Mouse (Mus musculus) cerebellum, adult 18-20 months (tissue): ENCODE data around the gene Fkbp6.
A peak's percentile ranks its signal among the peaks of the same experiment; 100 is the strongest.

Experiments
- DNase-seq, 2 experiments: peaks; one replicate each; pipeline ENCODE4 v3.0.0; 2021

Gene Fkbp6

DNA sequence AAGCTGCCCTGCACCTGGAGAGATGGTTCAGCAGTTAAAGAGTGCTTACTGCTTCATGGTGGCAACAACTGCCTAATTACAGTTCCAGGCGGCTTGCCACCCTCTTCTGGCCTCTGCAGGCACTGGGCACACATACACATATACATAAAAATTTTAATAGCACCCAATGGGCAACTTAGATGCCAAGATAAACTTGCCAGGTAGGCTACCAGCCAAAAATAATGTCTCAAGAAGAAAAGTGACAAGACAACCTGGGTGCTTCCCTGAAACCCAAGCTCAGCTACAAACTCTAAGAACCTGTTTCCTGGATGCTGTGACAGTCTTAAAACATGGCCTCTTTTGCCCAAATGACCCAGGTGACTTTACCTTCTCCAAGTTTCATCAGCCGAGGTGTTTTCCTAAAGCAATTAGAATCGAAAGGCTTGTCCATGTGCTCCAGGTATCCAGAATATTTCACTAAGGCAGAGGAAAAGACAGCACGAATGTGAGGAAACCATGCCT, 2.3 kb downstream of the Fkbp6 start:
- DNase-seq, result no peak

GRCm38 (mm10) chr5:135346430-135346829, 3.4 kb downstream of the Fkbp6 start:
- no peak for DNase-seq

DNA sequence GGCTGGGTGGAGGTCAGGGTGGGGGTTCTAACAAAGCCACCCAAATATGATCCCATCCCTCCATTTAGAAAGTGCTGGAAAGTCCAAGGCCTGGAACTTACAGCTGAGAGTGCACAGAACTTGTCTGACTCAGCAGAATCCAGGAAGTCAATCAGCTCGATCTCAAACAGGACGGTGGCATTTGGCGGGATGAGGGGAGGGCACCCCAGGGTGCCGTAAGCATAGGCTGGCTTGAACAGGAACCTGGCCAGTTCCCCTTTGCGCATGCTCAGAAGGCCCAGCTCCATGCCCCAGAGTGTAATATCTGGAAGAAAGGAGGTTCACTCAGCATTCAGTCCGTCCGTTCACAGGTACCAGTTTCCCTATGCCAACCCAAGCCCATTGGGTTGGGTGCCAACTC, 3.9 kb downstream of the Fkbp6 start:
- DNase-seq, result no peak

DNA sequence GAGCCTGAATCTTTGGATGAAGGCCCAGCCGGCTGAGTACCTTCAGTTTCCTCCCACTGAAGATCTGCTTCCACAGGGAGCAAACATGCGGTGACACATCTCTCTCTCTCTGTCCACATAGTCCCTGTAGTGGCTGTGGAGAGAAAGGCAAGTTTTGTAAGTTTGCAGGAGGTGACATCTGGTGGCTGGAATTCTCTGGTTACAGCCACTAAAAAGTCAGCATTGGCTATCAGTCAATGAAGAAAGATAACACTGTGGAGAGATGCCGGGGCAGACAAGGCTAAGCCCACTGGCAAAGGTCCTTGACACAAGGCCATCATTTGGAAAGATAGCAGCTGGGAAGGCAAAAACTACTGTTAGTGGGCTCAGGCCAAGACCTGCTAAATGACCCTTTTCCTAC, 12.3 kb downstream of the Fkbp6 start:
- DNase-seq, result no peak

- DNase-seq, result no peak
Measured at GRCm38 (mm10) chr5:135331161-135331560, 18.7 kb downstream of the Fkbp6 start.

- no peak for DNase-seq
Measured at GRCm38 (mm10) chr5:135330201-135330600, 19.6 kb downstream of the Fkbp6 start.

DNA sequence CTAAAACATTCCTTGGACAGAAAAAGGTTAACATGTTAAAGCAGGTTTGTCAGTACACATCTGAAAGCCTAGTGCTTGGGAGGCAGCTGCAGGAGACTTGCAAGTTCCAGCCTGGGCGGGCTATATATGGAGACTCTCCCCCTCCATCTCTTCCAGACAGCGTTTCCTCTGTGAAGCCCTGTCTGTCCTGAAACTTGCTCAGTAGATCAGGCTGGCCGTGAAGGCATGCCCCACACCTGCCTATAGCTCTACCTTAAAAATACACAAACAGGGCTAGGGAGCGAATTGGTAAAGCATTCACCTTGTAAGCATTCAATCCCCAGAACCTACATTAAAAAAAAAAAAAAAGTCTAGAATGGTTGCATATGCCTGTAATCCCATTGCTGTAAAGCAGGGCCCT, 20.4 kb downstream of the Fkbp6 start:
- DNase-seq, result no peak

DNA sequence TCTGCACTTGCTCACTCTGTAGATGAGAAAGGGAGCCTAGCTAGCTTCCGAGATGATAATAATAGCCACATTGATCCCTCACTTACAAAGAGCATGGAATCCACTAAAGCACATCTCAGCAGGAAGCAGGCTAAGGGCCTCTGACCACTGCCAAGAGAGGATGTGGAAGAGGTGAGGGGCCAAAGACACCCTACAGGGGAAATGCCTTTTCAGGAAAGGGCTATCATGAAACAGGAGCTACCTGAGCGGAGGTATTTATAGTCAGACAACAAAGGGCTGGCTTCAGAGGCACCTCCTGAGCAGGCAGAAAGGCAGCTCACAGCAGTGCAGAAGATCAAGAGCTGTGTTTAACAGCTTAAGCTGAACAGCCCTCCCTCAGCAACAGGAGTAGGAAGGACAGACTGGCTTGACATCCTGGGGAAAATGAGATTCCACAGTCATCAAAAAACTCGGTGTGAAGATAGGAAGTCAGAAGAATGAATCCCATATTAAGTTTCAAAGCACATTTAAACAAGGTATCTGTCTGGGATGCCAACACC, 23.7 kb downstream of the Fkbp6 start:
- no peak for DNase-seq

- DNase-seq, result no peak
Measured at GRCm38 (mm10) chr5:135322197-135322596, 27.6 kb downstream of the Fkbp6 start.

DNA sequence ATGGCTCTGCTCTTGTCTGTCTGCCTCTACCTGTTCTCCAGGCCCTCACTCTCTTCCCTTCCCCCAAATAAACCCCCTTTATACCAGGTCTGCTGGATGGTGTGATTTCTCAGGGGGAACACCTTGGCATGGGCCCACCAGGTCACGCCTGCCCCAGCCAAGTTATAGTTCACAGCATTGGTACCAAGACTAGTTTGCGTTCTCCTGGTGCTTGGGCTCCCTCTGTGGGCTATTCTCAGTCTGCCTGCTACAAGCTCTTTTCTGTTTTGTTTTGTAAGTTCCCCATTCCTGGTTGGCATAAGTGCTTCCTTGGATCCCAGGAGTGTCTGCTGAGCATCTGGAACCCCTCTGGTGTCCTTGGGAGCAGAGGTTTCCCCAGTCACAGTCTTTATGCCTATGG, 30.0 kb downstream of the Fkbp6 start:
- DNase-seq, result no peak

DNA sequence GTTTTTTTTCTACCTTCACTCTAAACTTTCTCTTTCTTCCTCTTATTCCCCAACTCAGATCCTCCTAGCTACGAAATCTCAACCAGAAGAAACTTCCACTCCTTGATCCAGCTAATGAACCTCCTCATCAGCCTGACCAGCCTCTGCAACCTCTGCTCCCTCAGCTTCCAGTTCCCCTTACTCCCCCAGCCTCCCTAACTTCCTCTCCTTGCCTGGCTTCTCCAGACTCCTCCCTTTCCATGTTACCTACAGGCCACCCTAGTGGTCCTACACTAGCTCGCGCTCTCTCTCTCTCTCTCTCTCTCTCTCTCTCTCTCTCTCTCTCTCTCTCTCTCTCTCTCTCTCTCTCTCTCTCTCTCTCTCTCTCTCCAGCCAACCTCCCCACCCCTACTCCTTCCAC, 33.7 kb downstream of the Fkbp6 start:
- DNase-seq, result no peak

GRCm38 (mm10) chr5:135306321-135306965, 43.4 kb downstream of the Fkbp6 start:
- DNase-seq, result no peak

GRCm38 (mm10) chr5:135302454-135302853, 47.4 kb downstream of the Fkbp6 start:
- no peak for DNase-seq

- no peak for DNase-seq
Measured at GRCm38 (mm10) chr5:135301916-135302315, 47.9 kb downstream of the Fkbp6 start.

GRCm38 (mm10) chr5:135292001-135292400, 57.8 kb downstream of the Fkbp6 start:
- DNase-seq, result no peak

- DNase-seq, result no peak
Measured at GRCm38 (mm10) chr5:135291193-135291592, 58.7 kb downstream of the Fkbp6 start.

- DNase-seq, result no peak
Measured at GRCm38 (mm10) chr5:135290703-135291102, 59.1 kb downstream of the Fkbp6 start.

GRCm38 (mm10) chr5:135286926-135287325, 62.9 kb downstream of the Fkbp6 start:
- DNase-seq, result no peak

DNA sequence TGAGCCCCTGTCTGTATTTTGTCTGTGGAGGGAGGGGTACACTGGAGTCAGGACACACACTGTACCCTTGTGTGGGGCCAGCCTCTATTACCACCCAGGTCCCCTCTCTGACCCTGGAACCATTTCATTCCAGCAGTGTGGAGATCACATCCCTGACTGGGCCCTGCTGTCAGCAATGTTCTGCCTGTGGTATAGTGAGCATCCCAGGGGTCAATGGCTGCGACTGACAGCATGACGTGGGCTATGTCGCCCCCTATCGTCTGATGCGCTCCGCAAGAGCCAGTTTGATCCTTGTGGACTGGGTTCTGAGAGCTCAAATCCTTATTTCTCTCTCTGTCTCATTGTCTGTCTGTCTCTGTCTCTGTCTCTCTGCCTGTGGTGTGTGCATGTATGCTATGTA, 63.7 kb downstream of the Fkbp6 start:
- peak; percentile 59 to 73 for DNase-seq

DNA sequence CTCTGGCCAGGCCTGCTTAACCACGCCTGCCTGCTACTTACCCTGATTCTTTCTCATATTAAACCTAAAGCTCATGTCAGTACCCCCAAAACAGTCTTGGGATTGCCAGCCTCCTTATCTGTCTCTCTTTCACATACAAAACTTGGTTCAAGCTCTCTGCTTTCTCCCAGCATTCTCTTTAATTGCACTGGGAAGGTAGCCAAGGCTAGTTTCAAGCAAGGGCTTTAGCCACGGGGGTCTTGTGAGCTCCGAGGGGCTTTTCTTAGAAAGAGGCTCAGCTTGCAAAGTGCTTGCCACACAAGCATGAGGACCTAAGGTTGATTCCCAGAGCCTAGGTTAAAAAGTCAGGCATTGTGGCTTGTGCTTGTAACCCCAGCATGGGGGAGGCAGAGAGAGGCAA, 64.6 kb downstream of the Fkbp6 start:
- no peak for DNase-seq

DNA sequence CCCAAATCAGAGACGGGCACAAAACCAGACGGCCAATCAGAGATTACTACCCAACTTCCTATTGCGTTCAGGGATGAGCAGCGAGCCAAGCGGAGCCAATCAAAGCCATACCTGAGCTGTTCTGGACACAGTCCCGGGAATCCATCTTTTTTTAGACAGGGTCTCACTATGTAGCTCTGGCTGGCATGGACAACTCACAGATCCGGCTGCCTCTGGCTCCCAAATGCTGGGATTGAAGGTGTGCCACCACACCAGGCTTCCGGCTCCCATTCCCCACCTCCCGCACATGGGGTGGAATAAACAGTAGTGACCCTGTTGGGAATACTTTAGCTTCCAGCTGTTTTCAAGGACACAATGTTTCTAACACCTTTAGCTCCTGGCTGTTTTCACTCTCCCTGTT, 69.6 kb downstream of the Fkbp6 start:
- no peak for DNase-seq

DNA sequence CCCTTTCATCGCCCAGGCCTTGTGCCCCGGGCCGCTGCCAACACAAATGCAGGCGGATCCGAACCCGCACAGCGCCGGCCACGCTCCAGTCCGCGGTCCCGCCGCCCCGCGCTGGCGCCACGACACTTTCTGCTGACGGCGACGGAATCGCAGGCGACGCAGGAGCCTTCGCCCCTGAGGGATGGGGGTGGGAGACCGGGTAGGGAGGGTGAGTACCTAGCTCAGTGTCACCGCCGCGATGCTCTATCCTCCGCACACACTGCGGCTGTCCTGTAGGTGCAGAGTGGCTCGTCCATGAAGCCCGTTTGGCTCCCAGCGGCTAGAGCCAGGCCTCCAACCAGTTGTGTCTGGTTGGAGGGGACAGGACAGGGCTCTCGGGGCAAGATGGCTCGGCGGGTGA, 73.2 kb downstream of the Fkbp6 start:
- no peak for DNase-seq

DNA sequence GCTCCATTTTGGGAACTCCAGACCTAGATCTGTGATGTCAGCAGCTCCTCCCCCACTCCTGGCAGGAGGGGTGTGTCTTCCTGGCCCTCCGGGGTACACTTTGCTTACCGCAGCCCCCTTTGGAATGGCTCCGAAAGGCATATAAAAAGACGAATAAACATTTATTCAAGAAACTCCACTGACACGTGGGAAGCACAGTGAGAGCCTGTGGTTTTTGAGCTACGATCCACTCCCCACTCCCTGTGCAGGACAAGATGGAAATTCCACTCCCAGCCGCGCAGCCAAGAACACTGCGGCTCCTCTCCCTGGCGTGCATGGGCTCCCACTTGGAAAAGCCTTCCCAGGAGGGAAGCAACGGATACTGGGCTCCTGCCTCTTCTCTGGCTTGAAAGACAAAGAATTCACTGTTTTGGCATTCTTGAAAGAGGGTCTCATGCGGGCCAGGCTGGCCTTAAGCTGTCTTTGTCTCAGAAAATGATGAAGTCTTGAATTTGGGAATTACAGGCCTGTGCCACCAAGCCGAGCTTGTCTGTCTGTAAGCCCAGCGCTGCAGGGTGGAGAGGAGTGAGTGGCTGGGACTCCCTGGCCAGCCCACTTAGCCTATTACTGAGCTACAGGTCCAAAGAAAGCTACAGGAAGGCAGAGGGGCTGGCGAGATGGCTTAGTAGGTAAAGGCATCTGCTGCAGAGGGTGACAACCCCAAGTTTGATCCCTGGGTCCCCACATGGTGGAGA, 75.0 kb downstream of the Fkbp6 start:
- DNase-seq, result no peak

DNA sequence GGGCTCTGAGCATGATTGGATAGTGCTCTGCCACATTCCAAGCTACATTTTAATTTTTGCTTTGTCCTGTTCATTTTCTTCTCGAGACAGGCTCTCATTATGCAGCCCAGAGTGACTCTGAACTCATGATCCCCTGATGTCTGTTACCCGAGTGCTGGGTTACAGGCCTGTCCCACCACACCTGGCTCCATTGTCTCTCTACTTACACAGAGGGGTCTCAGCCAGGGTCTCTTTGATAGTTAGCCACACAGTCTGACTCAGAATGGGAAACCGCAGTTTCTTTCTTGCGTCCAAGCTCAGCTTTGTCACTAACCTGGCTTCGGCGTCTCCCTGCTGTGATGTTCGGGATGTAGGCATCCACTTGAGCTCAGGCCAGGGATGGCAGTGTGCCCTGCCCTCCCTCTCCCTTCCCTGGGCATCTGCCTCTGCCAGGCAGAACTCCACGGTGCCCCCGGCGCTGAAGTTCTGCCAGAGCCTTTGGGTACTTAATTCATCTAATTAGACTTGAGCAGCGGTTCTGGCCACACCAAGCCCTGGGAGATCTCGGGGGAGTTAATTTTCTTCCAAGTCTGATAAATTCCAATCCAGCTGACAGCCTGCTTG, 78.2 kb downstream of the Fkbp6 start:
- DNase-seq, result peak; percentile 42 to 52
